Mouse (Mus musculus) lung, adult 2 months (tissue): ENCODE measurements around the gene Myog.

Experiments used
- CTCF ChIP-seq: fragments of 200-500 bp; IDR thresholded peaks from 2 replicates; pipeline ENCODE4 v1.5.1; 2011; ENCODE audit warnings: mild to moderate bottlenecking, low read length, control low read depth; ENCODE audit not compliant: insufficient read depth
- POLR2A ChIP-seq: fragments of 200-500 bp; IDR thresholded peaks from 2 replicates; pipeline ENCODE4 v1.6.1; 2011; ENCODE audit warnings: low read depth, mild to moderate bottlenecking, control low read depth, low read length, borderline replicate concordance; ENCODE audit errors: extremely low read depth

GRCm38 (mm10) chr1:134240701-134241100, 49.1 kb upstream of the Myog start:
- TF ChIP-seq POLR2A (no peak), CTCF (no peak)
